Comparison of ENCODE assay signal across 8 mouse cellular contexts in the genomic region with DNA sequence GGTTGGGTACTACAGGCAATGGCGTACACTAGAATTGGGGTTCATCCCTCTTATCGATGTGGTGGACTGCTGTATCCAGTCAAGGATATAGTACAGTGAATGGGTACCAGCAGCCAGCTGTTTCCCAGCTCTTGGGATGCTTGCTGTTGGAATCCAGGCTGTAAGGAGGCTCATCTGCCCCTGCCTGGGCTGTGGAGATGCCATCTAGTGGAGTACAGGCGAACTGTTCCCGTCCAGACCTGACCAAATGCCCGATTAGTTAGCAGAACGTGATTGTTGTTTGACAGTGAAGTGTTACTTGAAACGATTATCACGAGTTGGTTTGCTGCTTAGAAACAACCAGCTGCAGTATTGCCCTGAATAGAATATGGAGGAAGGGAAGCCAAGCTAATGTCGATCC.
A peak's percentile ranks its signal among the peaks of the same experiment; 100 is the strongest.
DNase-seq lines count a peak whose midpoint lies in the region; ATAC-seq and TF ChIP-seq lines count a peak whose summit lies in the region.

No protein-coding gene starts in this region.

- WGBS in cerebellum, adult 2 months: 42% methylated on average over 9 of the region's 9 CpGs
- 40% methylated on average over 9 of the region's 9 CpGs for WGBS in forebrain, embryonic 13.5 days

- no peaks in the 10 kb centered on the region for H3K36me3 ChIP-seq in forebrain, embryonic 13.5 days (ENCODE audit: poor library complexity, severe bottlenecking)
- no peaks in the 10 kb centered on the region for H3K36me3 ChIP-seq in splenic B cell, adult 2 months (ENCODE audit: control insufficient read depth, insufficient read depth, low read length, poor library complexity, severe bottlenecking)

- no peak overlapping the region for H3K4me3 ChIP-seq in cerebellum, adult 2 months (replicated peaks; ENCODE audit: insufficient read depth, low read depth, low read length)
- no peak overlapping the region for H3K4me3 ChIP-seq in forebrain, embryonic 13.5 days

- peak; percentile 46; the same call in 1 of the 2 replicates for ATAC-seq in forebrain, embryonic 13.5 days
- ATAC-seq in hematopoietic stem cell, adult 5-6 weeks (replicated peaks in 1 of 2; ENCODE audit: insufficient read depth in 1 of 2, low FRiP score in 2 of 2, low TSS enrichment in 1 of 2, low read depth in 1 of 2, poor library complexity in 2 of 2, severe bottlenecking in 2 of 2): peak; percentile 43 to 51; a peak in 1 of 4 replicates
- ATAC-seq in megakaryocyte-erythroid progenitor cell, adult 5-6 weeks (replicated peaks; ENCODE audit: low FRiP score, low TSS enrichment, poor library complexity, severe bottlenecking): peak; percentile 59

- no peak overlapping the region for H3K27ac ChIP-seq in cerebellum, adult 2 months (ENCODE audit: insufficient read depth, low read length)
- no peak overlapping the region for H3K27ac ChIP-seq in forebrain, embryonic 13.5 days

- TF ChIP-seq POLR2A in cerebellum, adult 2 months (IDR thresholded peaks at IDR 0.05; ENCODE audit: borderline replicate concordance, insufficient read depth, low read length): no peak

- TF ChIP-seq CTCF in cerebellum, adult 2 months (IDR thresholded peaks at IDR 0.05; ENCODE audit: borderline replicate concordance, insufficient read depth, low read depth, low read length): peak; percentile 60; the same call in 1 of the 2 replicates

- DNase-seq in cerebellum, adult 2 months: peak; percentile 4 to 22
- no peak for DNase-seq in cerebellum, adult 11 months
- peak; percentile 59 for DNase-seq in adrenal gland, adult 2 months
- peak; percentile 53 to 58 for DNase-seq in left cerebral cortex, adult 18-20 months (ENCODE audit: low spot score in 2 of 2)
- peak; percentile 70 for DNase-seq in splenic B cell, adult 2 months (ENCODE audit: low read depth, low spot score)

- no peak overlapping the region for H3K9ac ChIP-seq in forebrain, embryonic 13.5 days

- no peak overlapping the region for H3K4me2 ChIP-seq in forebrain, embryonic 13.5 days

- H3K9me3 ChIP-seq in forebrain, embryonic 13.5 days (replicated peaks): no peaks in the 10 kb centered on the region

- H3K27me3 ChIP-seq in cerebellum, adult 2 months (ENCODE audit: control insufficient read depth, insufficient read depth, low read length): no peaks in the 10 kb centered on the region
- H3K27me3 ChIP-seq in forebrain, embryonic 13.5 days: no peaks in the 10 kb centered on the region
- H3K27me3 ChIP-seq in splenic B cell, adult 2 months (ENCODE audit: control insufficient read depth, insufficient read depth, low read length, poor library complexity, severe bottlenecking): no peaks in the 10 kb centered on the region

- H3K4me1 ChIP-seq in cerebellum, adult 2 months (ENCODE audit: control insufficient read depth, insufficient read depth, low read length): no peaks in the 10 kb centered on the region
- H3K4me1 ChIP-seq in forebrain, embryonic 13.5 days: peaks cover 15% of the 10 kb centered on the region
